Mouse (Mus musculus) mature B cell (primary cell): Measurements from ENCODE around the gene Kcnip3.

Experiments
- in situ Hi-C: fragments of 300-500 bp; cut with MboI; formaldehyde crosslinking; loops from 2 replicates; pipeline ENCODE4 v1.14.3; 2019

Gene Kcnip3

DNA sequence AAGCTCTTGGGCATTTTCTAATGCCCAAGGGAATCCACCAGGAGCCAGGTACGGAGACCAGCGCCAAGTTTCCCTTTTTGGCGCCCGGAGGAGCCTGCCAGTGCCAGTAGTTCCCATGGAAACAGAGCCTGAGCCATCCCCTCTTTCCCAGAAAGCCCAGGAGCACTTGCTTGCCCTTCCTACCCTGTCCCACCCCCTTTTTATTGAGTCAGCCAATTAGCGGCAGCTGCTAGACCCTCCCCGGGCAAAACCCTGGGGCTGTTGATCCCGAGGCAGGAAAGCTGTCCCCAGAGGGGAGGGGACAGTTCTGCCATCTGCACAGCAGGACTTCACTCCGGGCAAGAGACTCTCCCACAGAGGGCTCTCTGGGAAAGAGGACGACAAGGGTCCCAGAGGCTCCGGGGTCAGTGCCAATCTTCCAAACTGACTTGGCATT is at the start of gene Kcnip3:
Kcnip3 (minus strand) TSS at position 89 of the 436 bp plus-strand sequence.
- in situ Hi-C loops: no loop called here

DNA sequence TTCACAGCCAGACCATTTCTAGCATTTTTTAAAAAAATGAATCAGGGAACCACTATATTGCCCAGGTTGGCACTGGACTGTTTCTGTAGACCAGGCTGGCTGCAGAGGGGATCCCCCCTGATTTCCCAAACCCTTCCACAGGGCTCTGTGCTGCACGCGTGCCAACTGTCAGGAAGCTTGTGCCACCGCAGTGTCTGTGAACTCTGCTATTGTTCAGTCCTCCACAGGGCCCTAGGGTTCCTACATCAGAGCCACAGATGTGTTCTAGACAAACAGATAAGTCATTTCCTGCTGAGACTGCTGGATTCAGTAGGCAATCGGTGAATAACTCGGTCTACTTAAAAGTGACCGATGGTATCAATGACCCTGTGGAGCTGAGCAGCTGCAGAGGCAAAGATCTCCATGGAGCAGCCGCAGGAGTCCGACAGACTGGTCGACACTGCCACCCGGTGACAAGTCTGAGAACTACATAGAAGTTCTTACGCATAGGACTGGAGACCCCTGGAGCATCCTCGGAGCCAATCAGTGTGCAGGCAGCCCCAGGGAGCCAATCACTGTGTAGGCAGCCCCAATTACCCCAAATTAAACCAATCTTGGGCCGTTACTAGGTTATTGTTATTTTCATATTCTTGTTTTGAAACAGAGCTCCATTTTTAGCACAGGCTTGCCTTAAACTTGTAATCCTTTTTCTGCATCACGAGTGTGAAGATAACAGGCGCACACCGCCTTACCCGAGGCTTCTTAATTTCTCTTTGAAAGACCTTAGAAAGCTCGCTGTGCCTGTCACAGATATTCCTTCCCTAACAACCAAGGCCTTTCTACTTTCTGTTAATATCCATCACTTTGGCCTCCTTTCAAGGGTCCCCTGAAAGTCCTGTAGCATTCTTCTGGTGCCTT is 37.4 kb upstream of the Kcnip3 start:
- in situ Hi-C loops: no loop called here

DNA sequence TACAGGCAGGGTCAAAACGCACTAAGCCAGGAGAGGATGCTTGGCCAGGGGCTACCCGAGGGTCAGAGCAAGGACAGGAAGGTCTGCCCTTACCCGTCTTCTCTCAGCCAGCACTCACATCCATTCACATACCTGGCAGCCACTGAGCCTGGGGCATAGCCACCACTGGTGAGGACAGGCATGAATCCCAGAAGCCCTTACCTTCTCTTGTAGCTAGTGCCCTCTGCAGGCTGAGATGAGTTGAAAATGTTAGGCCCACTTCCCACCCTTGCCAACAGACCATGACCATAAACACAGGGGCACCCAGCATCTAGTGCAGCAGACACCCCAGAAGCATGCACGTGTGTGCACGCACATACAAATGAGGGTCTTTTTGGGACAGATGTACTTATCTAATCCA is 29.2 kb upstream of the Kcnip3 start:
- in situ Hi-C loops: no loop called here

DNA sequence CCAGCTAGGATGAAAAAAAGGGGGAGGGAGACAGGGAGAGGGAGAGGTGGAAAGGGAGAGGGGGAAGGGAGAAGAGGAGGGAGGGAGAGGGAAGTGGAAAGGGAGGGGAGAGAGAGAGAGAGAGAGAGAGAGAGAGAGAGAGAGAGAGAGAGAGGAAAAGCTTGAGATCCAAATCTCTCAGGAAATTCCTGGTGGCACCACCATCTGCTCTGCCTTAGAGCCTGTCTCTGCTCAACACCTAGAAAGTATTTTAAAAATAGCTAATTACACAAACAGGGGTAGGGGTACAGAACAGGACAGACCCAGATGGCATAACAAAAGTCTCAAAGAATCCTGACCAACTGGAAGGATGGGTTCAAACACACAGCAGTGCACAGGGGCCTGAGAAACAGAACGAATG is 28.6 kb upstream of the Kcnip3 start:
- in situ Hi-C loops: no loop called here

DNA sequence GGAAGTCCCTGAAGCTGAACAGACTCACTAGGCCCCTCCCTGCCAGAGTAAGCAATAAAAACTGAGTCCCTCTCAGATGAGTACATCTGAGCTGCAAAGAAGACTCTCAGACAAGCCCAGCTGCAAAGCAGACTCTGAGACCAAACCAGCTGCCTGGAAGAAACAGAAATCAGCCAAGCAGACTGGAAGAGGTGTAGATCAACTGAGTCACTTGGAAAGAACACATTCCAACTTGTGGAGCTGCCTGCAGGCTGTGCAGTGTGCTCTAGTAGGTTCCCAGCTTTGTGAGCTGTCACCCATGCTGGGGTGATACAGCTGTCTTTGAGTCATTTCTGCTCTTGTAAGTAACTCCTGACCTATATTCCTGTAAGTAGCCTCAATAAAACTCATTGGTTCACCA is 27.8 kb upstream of the Kcnip3 start:
- in situ Hi-C loops: no loop called here

DNA sequence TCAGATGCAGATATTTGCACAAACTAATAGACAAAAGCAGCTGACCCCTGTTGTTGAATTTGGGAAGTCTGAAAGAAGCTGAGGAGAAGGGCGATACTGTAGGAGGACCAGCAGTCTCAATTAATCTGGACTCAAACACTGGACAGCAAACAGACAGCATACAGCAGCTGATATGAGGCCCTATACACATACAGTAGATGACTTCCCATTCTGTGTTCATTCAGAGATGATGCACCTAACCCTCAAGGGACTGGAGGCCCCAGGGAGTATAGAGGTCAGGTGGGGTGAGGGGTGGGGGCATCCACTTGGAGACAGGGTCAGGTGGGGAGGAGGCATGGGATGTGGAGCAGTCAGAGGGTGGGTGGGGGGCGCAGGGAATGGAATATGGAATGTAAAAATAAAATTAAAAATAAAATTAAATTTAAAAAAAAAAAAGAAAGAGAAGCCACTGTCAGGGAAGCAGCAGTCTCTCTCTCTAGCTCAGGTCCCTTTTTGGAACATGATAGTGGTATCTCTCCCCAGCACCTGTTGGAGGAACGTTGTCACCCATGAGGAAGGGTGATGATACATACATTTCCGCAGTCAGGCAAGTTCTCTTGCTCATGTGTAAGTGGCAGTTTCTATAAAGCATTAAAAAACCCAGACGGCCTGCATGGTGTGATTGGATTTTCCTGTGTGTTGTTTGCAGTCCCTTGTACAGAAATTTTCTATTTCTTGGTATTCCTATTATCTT is 26.6 kb upstream of the Kcnip3 start:
- in situ Hi-C loops: no loop called here

DNA sequence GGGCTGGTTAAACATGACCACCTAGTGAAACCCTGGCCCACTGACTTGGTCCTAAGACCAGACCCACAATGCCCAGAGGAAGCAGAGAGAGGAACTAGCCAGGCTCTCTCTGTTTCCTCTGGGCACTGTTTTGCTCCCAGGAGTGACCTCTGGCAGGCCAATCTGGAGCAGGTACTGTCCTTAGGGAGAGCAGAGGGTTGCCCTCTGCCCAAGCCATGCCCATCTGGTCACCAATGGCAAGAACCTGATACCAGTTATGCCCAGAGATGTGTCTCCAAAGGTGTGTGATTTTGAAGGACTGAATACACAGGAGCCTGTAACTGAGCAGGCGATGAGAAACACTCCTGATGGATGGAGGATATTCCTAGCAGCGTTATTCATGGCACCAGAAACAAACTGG is 19.8 kb upstream of the Kcnip3 start:
- in situ Hi-C loops: no loop called here

DNA sequence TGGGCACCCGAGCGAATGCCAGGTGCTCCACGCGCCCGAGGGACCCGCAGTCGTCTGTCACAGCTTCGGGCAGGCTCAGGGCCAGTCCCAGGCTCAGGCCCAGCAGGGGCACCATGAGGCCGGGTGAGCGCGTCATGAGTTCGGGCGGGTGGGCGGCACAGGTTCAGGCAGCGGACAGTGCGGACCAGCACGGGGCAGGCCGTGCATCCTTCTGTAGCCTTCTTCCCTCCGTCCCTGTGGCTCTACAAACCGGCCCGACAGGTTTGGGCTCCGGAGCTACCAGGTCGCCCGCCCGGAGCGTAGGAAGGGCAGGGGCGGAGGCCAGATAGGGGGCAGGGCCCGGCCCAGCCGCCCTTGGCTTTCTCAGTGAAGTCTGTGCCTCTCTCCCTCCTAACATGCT is 19.3 kb upstream of the Kcnip3 start, which contains the start of gene Prom2:
Prom2 (minus strand) TSS at position 283 of the 400 bp plus-strand sequence.
- in situ Hi-C loops: no loop called here

DNA sequence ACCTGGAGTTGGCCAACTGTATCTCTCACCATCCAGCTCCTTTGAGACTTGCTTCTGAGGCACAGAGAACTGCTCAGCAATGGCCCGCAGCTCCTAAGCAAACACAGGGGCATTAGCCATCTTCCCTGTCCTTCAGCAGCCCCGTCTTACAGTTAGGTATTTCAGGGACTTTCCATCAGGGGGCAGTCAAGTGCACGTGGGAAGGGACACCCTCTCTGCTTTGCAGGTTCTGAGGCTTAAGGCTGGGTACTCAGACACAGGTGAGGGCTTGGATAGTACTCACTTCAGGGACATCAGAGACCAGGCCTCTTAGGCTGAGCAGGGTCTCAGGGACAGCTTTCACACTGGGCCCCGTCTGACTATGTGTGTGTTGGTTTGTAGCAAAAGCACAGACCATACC is 17.6 kb upstream of the Kcnip3 start:
- in situ Hi-C loops: no loop called here

DNA sequence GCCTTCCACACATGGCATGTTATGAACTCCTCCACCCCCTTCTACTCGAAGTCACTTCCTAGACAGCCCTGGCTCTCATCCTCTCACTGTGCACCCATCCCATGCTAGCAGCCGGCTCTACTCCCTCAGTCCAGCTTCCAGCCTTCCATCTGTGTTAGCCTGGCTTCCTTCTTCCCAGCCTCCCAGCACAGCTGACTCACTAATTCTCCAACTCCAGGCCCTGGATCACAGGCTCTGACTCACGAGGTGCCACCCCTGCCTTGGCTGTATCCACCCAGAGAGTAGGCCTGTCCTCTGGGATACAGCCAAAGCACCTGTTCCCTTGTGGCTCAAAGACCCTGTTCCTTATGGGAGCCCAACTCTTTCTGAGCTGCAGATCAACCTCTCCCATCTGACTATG is 15.7 kb upstream of the Kcnip3 start:
- in situ Hi-C loops: no loop called here

DNA sequence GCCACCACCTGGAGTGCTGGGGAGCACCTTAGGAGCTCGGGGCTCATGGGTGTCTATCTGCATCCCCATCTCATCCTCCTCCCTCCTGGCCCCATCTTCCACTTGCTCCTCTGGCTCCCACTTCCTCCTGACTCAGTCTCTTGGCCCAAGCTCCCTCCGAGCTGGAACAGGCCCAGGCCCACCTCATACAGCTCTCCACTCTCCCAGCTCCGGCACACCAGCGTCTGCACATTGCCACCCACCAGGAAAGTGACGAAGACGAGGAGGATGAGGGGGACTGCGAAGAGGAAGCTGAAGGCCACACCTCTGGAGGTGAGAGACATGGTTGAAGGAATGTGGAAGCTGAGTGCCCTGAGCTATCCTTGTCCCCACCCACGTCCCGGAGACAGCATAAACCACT is 13.5 kb upstream of the Kcnip3 start:
- in situ Hi-C loops: no loop called here

DNA sequence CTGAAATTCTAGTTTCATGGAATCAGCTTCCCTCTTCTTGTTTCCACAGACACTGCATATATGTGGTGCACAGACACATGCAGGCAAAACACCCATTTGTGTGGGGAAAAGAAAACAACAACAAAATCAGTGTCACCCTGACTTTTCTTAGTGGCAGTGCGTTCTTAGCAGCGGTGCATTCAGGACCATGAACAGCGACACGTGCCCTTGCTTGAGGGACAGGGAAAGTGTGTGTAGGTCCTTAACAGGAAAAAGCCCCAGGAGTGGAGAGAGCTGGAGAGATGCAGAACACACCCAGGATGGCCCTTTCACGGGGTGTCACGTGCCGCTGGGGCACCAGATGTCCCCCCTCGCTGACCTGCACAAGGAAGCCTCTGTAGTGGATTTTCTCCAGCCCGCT is 10.5 kb upstream of the Kcnip3 start:
- in situ Hi-C loops: no loop called here

DNA sequence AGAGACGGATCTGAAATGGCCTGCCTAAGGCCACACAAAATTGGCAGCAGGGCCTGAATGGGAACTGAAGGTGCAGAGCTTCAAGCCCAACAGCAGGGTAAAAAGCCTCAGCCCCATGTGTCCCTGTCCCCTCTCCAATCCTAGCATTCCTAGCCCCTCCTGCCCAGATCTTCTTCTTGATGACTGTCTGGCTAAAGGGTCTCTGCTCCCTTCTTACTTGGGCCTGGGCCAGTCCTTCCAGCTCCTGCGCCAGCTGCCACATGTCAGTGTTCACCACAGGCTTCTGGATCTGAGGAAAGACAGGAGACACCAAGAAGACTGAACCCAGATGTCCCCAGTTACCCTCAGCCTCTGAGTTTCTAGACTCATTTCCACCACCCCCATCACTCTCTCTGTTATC is 9.7 kb upstream of the Kcnip3 start:
- in situ Hi-C loops: no loop called here

DNA sequence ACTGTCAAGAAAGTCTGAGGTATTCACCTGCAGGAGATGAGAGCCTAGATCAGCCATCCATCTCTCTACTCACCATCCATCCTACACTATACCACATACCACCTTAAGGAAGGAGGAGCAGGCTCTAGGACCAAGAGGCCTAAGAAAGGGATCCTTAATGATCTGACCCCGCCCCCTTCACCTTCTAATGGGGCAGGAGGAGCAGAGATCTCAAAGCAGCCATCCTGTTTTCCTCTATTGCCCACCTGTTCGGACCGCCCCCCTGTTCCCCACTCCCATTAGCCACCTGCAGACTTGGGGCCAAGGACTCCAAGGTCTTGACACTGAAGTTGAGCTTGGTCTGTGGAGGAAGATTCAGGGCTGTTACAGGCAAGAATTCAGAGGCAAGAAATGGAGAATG is 8.5 kb upstream of the Kcnip3 start:
- in situ Hi-C loops: no loop called here

DNA sequence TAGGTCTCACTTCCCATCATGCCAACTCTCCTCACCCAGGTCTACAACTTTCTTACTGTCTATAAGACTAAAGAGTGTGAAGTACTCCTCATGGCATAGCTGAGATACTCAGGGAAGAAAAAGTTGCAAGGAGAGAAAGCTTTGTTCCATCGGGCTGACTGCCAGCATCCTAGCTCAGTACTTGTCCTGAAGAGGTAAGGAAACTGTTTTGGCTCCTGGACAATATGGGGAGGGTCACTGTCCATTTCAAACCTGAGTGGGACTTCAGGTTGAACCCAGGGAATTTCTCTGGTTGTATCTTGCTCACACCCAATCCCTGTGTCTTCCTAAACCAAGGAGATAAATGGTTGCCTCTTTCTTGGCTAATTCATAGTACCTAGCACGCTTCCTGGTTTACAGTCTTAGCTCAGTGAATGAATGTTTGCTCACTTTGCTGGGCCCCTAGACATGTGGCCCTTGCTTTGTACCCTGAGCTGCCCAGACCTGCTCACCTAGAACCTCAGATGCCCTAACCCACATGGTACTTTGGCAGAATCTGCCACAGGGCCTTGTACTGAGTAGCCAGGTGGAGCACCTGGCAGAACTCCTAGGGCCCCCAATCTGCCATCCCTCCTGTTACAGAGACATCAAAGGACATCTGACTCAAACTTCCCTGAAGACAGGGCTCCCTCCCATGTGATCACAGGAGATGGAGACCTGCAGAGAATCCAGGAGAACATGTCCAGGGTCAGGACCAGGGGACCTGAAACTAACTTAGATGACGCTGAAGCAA is 3.3 kb upstream of the Kcnip3 start:
- in situ Hi-C loops: no loop called here

DNA sequence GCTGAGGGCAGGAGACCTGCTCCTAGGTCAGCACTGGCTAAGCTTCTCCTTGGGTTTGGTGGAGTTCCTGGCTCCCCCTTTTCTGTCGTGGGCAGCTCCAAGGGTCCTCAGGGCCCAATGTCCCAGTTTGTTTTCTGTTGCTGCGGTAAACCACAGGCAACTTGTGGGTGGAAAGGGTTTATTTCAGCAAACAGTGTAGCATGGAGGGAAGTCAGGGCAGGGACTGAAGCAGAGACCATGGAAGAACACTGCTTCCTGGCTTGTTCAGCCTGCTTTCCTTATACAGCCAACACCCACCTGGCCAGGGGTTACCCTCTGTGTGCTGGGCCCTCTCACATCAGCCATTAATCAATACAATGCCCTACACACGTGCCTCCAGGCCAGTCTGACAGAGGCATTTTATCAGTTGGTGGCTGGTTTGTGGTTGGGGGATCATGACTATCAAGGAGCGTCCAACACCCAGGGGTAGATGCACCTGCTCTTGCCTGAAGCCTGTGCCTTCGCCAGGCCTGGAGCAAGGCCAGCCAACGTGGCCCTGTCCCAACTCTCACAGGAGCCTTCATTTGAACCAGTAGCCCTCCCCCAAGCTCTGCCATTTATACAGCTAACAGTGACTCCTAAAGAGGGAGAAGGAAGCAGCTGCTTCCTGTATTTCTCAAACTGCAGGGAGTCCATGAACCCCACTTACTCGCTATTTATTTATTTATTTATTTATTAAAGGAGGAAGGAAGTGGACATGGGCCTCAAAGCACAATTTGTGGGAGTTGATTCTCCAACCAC is 2.2 kb upstream of the Kcnip3 start:
- in situ Hi-C loops: no loop called here

DNA sequence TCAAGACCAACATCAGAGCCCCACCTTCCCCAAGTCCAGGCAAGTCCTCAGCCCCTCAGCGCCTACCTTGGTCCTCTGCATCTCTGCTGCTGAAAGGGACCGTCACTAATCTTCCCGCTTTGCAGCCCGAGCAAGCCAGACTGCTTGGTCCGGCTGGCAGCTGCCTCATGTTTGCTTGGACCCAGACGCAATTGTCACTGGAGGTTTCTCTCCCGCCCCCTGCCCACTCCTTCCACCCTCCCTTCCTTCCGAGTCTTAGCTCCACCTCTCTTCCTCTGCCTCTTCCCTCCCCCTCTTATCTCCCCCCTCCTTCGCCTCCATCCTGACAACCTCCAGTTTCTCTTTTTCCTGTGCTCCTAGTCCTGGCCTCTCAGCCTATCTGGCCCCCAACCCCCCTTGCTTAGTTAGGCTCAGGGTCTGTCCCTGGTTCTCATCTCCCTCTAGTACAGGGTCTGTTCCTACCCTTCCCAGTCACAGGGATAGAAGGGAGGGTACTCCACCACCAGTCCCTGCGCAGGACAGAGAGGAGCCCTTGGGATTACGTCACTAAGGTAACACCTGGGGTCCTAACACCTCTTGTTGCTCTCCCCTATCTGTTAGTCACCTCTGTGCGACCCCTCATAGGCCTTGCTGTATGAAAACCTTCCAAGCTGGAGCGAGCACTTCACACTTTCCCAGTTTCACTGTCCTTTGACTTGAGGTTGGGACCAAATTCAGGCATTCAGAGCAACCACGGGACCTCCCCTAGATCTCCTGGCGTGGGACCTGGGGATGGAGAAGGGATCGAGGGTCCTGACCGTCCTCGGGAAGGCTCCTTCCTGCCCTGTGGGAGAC is 505 bp downstream of the Kcnip3 start:
- in situ Hi-C loops: no loop called here

DNA sequence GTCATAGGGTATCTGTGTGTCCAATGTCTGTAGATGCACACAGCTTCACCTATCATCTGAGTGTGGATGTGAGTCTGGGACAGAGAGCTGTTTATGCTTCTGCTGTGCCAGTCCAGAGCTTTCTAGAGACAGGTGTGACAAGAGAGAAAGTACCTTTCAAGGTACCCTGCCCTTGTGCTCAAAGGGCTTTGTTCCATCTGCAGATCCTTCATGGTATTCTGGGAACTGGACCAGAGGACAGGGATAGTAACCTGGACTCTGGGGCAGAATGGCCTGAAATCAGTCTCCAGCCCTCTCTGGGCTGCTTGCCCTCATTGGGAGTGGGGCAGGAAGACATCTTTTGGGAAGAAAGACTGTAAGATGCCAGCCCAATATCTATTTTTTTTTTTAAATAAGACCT is 1.8 kb downstream of the Kcnip3 start:
- in situ Hi-C loops: no loop called here

DNA sequence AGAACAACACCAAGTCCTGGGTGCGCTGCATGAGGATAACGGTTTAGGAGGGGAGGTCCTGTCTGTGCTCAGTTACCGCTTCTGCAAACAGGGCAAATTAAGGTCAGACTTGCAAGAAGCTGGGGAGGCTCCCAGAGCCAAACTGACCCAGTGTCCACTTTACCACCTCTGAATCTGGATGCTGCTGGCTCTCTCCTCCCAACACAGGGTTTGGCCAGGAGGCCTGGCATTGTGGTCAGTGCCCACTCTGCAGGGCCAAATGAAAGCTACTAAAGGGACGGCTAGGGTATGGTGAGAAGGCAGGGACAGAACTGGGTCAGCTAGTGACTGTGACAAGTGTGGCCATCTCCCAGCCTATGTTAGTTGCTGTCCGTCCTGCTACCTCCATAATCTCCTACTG is 2.6 kb downstream of the Kcnip3 start:
- in situ Hi-C loops: no loop called here

DNA sequence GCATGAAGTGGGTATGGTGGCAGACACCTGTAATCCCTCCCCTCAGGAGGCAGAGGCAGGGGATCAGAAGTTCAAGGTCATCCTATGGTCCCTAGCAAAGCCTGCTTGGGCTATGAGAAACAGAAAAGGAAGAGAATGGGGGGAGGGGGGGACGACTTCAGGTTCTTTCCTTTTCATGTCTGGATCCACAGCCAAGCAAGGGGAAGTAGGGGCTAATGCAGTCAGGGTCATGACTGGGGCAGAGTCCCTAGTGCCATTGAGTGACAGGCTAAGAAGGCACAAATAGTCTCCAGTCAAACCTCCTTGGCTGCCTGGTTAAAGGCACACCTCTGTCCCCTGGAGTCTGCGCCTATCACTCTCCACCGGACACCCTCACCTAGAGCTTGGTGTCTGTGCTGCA is 3.1 kb downstream of the Kcnip3 start:
- in situ Hi-C loops: no loop called here

DNA sequence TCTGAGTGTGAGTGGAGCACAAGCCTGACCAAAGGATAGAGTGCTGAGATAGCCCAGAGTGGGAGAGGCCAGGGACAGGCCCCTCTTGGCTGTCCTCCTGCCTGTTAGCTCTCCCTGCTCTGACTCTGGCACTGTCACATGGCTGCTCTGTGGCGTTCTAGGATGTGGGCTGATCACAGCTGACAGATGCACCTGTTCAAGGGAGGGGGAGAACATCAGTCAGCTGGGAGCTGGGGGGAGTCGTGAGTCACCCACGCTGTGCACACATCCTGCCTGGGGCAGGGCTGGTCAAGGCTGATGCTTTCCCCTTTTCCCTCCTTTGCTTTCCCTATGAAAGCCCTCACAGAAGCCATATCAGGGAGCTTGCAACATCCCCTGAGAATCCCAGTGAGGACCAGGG is 3.6 kb downstream of the Kcnip3 start:
- in situ Hi-C loops: no loop called here
